Mouse (Mus musculus): ENCODE measurements at regions not wholly inside any gene's neighbourhood (a gene's known extent, or its start where the extent isn't known, plus 50 kb on each side); places are given as distances from the start of the nearest gene placed in this dataset.
A peak's percentile ranks its signal among the peaks of the same experiment; 100 is the strongest.

- Histone ChIP-seq H3K9me3 (replicated peaks) (no peaks in the 10 kb centered on the region), H3K27ac (no peak overlapping the region), H3K27me3 (ENCODE audit: low read depth, poor library complexity, severe bottlenecking) (peaks cover 10% of the 10 kb centered on the region), H3K4me1 (no peaks in the 10 kb centered on the region), H3K36me3 (no peaks in the 10 kb centered on the region), H3K4me3 (no peak overlapping the region)
- no peak for DNase-seq (ENCODE audit: low spot score)
- 96% methylated on average over 12 of the region's 12 CpGs for WGBS
These were observed 108.9 kb downstream of the Gm9376 start for GRCm38 (mm10) chr14:118375641-118376040.

- H3K27ac ChIP-seq, result no peak overlapping the region
- WGBS, result 89% methylated on average over 8 of the region's 8 CpGs
These were observed 112.9 kb downstream of the Gm9376 start for GRCm38 (mm10) chr14:118379624-118380023.

GRCm38 (mm10) chr14:118385529-118385932 lies 118.8 kb downstream of the Gm9376 start:
- WGBS, result 11% methylated on average over 7 of the region's 7 CpGs
- Histone ChIP-seq H3K9me3 (replicated peaks) (no peaks in the 10 kb centered on the region), H3K4me1 (peaks cover 4% of the 10 kb centered on the region; the same call in 1 of the 2 replicates), H3K27ac (no peak overlapping the region), H3K36me3 (no peaks in the 10 kb centered on the region), H3K27me3 (ENCODE audit: low read depth, poor library complexity, severe bottlenecking) (no peaks in the 10 kb centered on the region), H3K4me3 (no peak overlapping the region)
- DNase-seq (ENCODE audit: low spot score), result no peak

More at GRCm38 (mm10) chr14:118379624-118380023, 112.9 kb downstream of the Gm9376 start:
- no peak for DNase-seq (ENCODE audit: low spot score)
- Histone ChIP-seq H3K4me3 (no peak overlapping the region), H3K27me3 (ENCODE audit: low read depth, poor library complexity, severe bottlenecking) (no peaks in the 10 kb centered on the region), H3K4me1 (no peaks in the 10 kb centered on the region), H3K36me3 (no peaks in the 10 kb centered on the region), H3K9me3 (replicated peaks) (no peaks in the 10 kb centered on the region)

GRCm38 (mm10) chr14:118388061-118388460 lies 121.3 kb downstream of the Gm9376 start:
- Histone ChIP-seq H3K27me3 (ENCODE audit: low read depth, poor library complexity, severe bottlenecking) (peaks cover 10% of the 10 kb centered on the region; the same call in 1 of the 2 replicates), H3K36me3 (no peaks in the 10 kb centered on the region), H3K4me1 (peaks cover 4% of the 10 kb centered on the region; the same call in 1 of the 2 replicates), H3K4me3 (no peak overlapping the region), H3K9me3 (replicated peaks) (no peaks in the 10 kb centered on the region), H3K27ac (no peak overlapping the region)
- DNase-seq (ENCODE audit: low spot score), result no peak
- 89% methylated on average over 15 of the region's 15 CpGs for WGBS

- Histone ChIP-seq H3K36me3 (no peaks in the 10 kb centered on the region), H3K9me3 (replicated peaks) (no peaks in the 10 kb centered on the region), H3K27ac (no peak overlapping the region), H3K27me3 (ENCODE audit: low read depth, poor library complexity, severe bottlenecking) (peaks cover 10% of the 10 kb centered on the region; the same call in 1 of the 2 replicates), H3K4me3 (no peak overlapping the region), H3K4me1 (no peaks in the 10 kb centered on the region)
- WGBS, result 66% methylated on average over 3 of the region's 3 CpGs
- no peak for DNase-seq (ENCODE audit: low spot score)
These were observed 124.0 kb downstream of the Gm9376 start for GRCm38 (mm10) chr14:118390790-118391189.

- no peak for DNase-seq (ENCODE audit: low spot score)
- peaks cover 10% of the 10 kb centered on the region; the same call in 1 of the 2 replicates for H3K27me3 ChIP-seq (ENCODE audit: low read depth, poor library complexity, severe bottlenecking)
- 93% methylated on average over 5 of the region's 5 CpGs for WGBS
- no peak overlapping the region for H3K4me3 ChIP-seq
- no peaks in the 10 kb centered on the region for H3K36me3 ChIP-seq
- H3K27ac ChIP-seq, result no peak overlapping the region
- no peaks in the 10 kb centered on the region for H3K9me3 ChIP-seq (replicated peaks)
- H3K4me1 ChIP-seq, result no peaks in the 10 kb centered on the region
These were observed 124.8 kb downstream of the Gm9376 start for GRCm38 (mm10) chr14:118391561-118391960.

- H3K9me3 ChIP-seq (replicated peaks), result no peaks in the 10 kb centered on the region
- no peak overlapping the region for H3K4me3 ChIP-seq
- no peaks in the 10 kb centered on the region for H3K4me1 ChIP-seq
- H3K27ac ChIP-seq, result no peak overlapping the region
- peaks cover 10% of the 10 kb centered on the region; the same call in 1 of the 2 replicates for H3K27me3 ChIP-seq (ENCODE audit: low read depth, poor library complexity, severe bottlenecking)
- H3K36me3 ChIP-seq, result no peaks in the 10 kb centered on the region
- 75% methylated on average over 6 of the region's 6 CpGs for WGBS
- DNase-seq (ENCODE audit: low spot score), result no peak
These were observed 126.9 kb downstream of the Gm9376 start for GRCm38 (mm10) chr14:118393676-118394075.

GRCm38 (mm10) chr14:118414275-118414674 lies 147.5 kb downstream of the Gm9376 start:
- Histone ChIP-seq H3K4me3 (no peak overlapping the region), H3K4me1 (no peaks in the 10 kb centered on the region)

GRCm38 (mm10) chr14:118416163-118416562 lies 149.4 kb downstream of the Gm9376 start:
- DNase-seq (ENCODE audit: low spot score), result no peak
- Histone ChIP-seq H3K27ac (no peak overlapping the region), H3K27me3 (ENCODE audit: low read depth, poor library complexity, severe bottlenecking) (peaks cover 46% of the 10 kb centered on the region), H3K9me3 (replicated peaks) (no peaks in the 10 kb centered on the region), H3K4me3 (no peak overlapping the region), H3K4me1 (no peaks in the 10 kb centered on the region), H3K36me3 (no peaks in the 10 kb centered on the region)
- 68% methylated on average over 7 of the region's 7 CpGs for WGBS

More at GRCm38 (mm10) chr14:118414275-118414674, 147.5 kb downstream of the Gm9376 start:
- Histone ChIP-seq H3K27me3 (ENCODE audit: low read depth, poor library complexity, severe bottlenecking) (peaks cover 36% of the 10 kb centered on the region), H3K36me3 (no peaks in the 10 kb centered on the region), H3K27ac (no peak overlapping the region), H3K9me3 (replicated peaks) (no peaks in the 10 kb centered on the region)
- 85% methylated on average over 4 of the region's 4 CpGs for WGBS
- no peak for DNase-seq (ENCODE audit: low spot score)

GRCm38 (mm10) chr14:118419442-118420193 lies 152.9 kb downstream of the Gm9376 start:
- peaks cover 60% of the 10 kb centered on the region for H3K27me3 ChIP-seq (ENCODE audit: low read depth, poor library complexity, severe bottlenecking)
- H3K4me1 ChIP-seq, result peaks cover 10% of the 10 kb centered on the region
- no peak overlapping the region for H3K27ac ChIP-seq
- no peak overlapping the region for H3K4me3 ChIP-seq
- H3K9me3 ChIP-seq (replicated peaks), result no peaks in the 10 kb centered on the region
- no peaks in the 10 kb centered on the region for H3K36me3 ChIP-seq
- WGBS, result 91% methylated on average over 12 of the region's 12 CpGs
- DNase-seq (ENCODE audit: low spot score), result no peak

GRCm38 (mm10) chr14:118422351-118423001 lies 155.7 kb downstream of the Gm9376 start:
- DNase-seq (ENCODE audit: low spot score), result peak; percentile 42
- Histone ChIP-seq H3K27ac (no peak overlapping the region), H3K9me3 (replicated peaks) (no peaks in the 10 kb centered on the region), H3K36me3 (no peaks in the 10 kb centered on the region), H3K4me1 (peaks cover 10% of the 10 kb centered on the region), H3K27me3 (ENCODE audit: low read depth, poor library complexity, severe bottlenecking) (peaks cover 48% of the 10 kb centered on the region), H3K4me3 (peak overlapping the region; percentile 29)
- 6% methylated on average over 17 of the region's 17 CpGs for WGBS

- Histone ChIP-seq H3K27ac (no peak overlapping the region), H3K9me3 (replicated peaks) (no peaks in the 10 kb centered on the region), H3K4me3 (no peak overlapping the region; the same call in 1 of the 2 replicates), H3K27me3 (ENCODE audit: low read depth, poor library complexity, severe bottlenecking) (peaks cover 48% of the 10 kb centered on the region), H3K4me1 (peaks cover 10% of the 10 kb centered on the region), H3K36me3 (no peaks in the 10 kb centered on the region)
- WGBS, result 6% methylated on average over 9 of the region's 9 CpGs
- no peak for DNase-seq (ENCODE audit: low spot score)
These were observed 156.5 kb downstream of the Gm9376 start for GRCm38 (mm10) chr14:118423269-118423668.

- peaks cover 34% of the 10 kb centered on the region for H3K27me3 ChIP-seq (ENCODE audit: low read depth, poor library complexity, severe bottlenecking)
- no peaks in the 10 kb centered on the region for H3K36me3 ChIP-seq
These were observed 159.8 kb downstream of the Gm9376 start for GRCm38 (mm10) chr14:118426562-118426961.

More at GRCm38 (mm10) chr14:118426562-118426961, 159.8 kb downstream of the Gm9376 start:
- DNase-seq (ENCODE audit: low spot score), result no peak
- WGBS, result 74% methylated on average over 3 of the region's 3 CpGs
- no peak overlapping the region for H3K4me3 ChIP-seq
- H3K4me1 ChIP-seq, result peaks cover 10% of the 10 kb centered on the region
- H3K9me3 ChIP-seq (replicated peaks), result no peaks in the 10 kb centered on the region
- no peak overlapping the region for H3K27ac ChIP-seq

Measured in limb, embryonic 10.5 days (tissue).